Mouse (Mus musculus): Measurements from ENCODE around the gene Klhdc10. TPM values are rescaled to one million over a fixed set of nuclear protein-coding genes. Genes with fewer than 3 reads are reported as not detected.

Gene Klhdc10
- polyA plus RNA-seq, 2 experiments: 9.4 to 12.8 TPM

DNA sequence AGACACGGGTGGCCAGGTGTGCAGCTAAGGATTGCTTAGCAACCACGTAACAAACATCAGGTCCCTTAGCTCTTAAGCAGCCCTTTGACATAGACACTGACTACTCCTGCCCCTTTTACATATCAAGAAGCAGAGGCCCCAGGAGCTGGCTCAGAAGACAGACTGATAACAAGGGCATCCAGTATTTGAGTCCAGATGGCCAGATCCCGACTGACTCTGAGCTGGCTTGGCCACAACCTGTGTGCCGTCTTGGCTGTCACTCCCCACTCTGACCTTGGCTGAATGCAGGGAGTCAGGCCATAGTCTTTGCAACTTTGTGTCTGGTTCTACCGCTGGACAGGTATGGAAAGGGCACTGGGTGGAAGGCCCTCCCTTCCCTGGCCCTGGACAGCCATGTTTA, 45.5 kb upstream of the Klhdc10 start:
- DNase-seq (ENCODE audit: low read depth in 3 of 3, low spot score in 3 of 3) (no peak), ATAC-seq (ENCODE audit: insufficient read depth) (0 out of 2 replicates have a peak, but pooled peaks have one; percentile 17)
- Histone ChIP-seq H3K9ac (replicated peaks) (no peak overlapping the region), H3K4me1 (replicated peaks; ENCODE audit: control insufficient read depth in 2 of 2, insufficient read depth in 2 of 2, low read length in 1 of 2) (no peaks in the 10 kb centered on the region), H3K27ac (no peak overlapping the region), H3K27me3 (ENCODE audit: control insufficient read depth, insufficient read depth, low read length) (no peaks in the 10 kb centered on the region), H3K4me3 (ENCODE audit: insufficient read depth in 1 of 2, low read depth in 2 of 2, low read length in 2 of 2) (no peak overlapping the region), H3K36me3 (replicated peaks; ENCODE audit: control insufficient read depth, insufficient read depth, low read depth) (no peaks in the 10 kb centered on the region), H3K4me2 (ENCODE audit: low read depth) (no peak overlapping the region), H3K9me3 (ENCODE audit: control insufficient read depth, low read length) (no peaks in the 10 kb centered on the region)
- TF ChIP-seq EP300 (IDR thresholded peaks at IDR 0.05; ENCODE audit: low read depth) (no peak), CTCF (IDR thresholded peaks at IDR 0.05; ENCODE audit: low read depth) (no peak)
- 74% methylated on average over 5 of the region's 5 CpGs for WGBS (ENCODE audit: insufficient replicate concordance)

DNA sequence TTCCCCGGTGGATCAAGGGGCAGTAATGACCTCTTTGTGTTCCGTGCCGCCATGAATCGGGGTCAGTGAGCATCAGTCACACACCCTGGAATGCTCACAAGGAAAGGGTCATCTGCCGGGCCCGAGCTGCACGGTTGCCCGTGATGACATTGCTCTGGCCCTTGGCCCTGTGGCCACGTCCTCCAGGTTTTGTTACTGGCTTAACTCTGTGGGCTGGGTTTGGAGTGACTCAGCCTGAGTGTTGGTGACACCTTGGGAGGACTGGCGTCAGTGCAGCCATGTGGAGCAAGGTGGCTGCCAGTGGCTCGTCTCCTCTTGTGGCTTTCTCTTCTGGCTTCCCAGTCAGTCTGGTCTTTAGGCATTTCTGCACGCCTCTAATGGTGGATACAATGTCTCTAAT, 45.0 kb upstream of the Klhdc10 start:
- no peak for DNase-seq (ENCODE audit: low read depth in 3 of 3, low spot score in 3 of 3)
- Histone ChIP-seq H3K4me3 (ENCODE audit: insufficient read depth in 1 of 2, low read depth in 2 of 2, low read length in 2 of 2) (no peak overlapping the region), H3K9me3 (ENCODE audit: control insufficient read depth, low read length) (no peaks in the 10 kb centered on the region), H3K36me3 (replicated peaks; ENCODE audit: control insufficient read depth, insufficient read depth, low read depth) (no peaks in the 10 kb centered on the region), H3K27ac (no peak overlapping the region), H3K9ac (replicated peaks) (no peak overlapping the region), H3K4me1 (replicated peaks; ENCODE audit: control insufficient read depth in 2 of 2, insufficient read depth in 2 of 2, low read length in 1 of 2) (no peaks in the 10 kb centered on the region), H3K4me2 (ENCODE audit: low read depth) (no peak overlapping the region), H3K27me3 (ENCODE audit: control insufficient read depth, insufficient read depth, low read length) (no peaks in the 10 kb centered on the region)
- ATAC-seq (ENCODE audit: insufficient read depth): no peak
- WGBS (ENCODE audit: insufficient replicate concordance): 81% methylated on average over 12 of the region's 12 CpGs
- TF ChIP-seq CTCF (IDR thresholded peaks at IDR 0.05; ENCODE audit: low read depth): peak; percentile 23; the same call in 1 of the 2 replicates
- no peak for TF ChIP-seq EP300 (IDR thresholded peaks at IDR 0.05; ENCODE audit: low read depth)

DNA sequence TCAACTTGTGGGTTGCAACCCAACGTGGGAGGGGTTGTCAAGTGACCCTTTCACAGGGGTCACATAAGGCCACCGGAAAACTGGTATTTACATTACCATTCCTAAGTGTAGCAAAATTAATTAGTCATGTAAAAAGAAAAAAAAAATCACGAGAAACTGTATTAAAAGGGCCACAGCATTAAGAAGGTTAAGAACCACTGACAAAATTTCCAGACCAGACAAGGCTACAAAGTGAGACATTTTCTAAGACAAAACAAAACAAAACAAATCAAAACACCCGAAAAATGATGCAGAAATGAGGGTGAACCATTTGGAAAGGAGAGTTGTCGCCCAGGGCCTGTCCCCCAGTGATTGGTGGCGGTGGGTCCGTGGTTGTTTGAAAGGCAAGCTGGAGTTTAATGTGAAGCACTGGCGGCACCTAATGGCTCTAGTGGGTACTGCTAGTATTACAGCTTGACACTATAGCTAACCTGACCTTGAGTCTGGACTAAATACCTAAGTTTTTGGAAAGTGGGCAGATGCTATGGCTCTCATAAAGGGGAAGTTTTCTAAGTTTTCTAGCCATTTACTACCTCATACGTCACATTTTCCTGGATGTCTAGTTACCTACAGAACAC, 44.0 kb upstream of the Klhdc10 start:
- Histone ChIP-seq H3K4me1 (replicated peaks; ENCODE audit: control insufficient read depth in 2 of 2, insufficient read depth in 2 of 2, low read length in 1 of 2) (no peaks in the 10 kb centered on the region), H3K4me3 (ENCODE audit: insufficient read depth in 1 of 2, low read depth in 2 of 2, low read length in 2 of 2) (no peak overlapping the region), H3K4me2 (ENCODE audit: low read depth) (no peak overlapping the region), H3K36me3 (replicated peaks; ENCODE audit: control insufficient read depth, insufficient read depth, low read depth) (no peaks in the 10 kb centered on the region), H3K27ac (no peak overlapping the region), H3K9me3 (ENCODE audit: control insufficient read depth, low read length) (no peaks in the 10 kb centered on the region), H3K27me3 (ENCODE audit: control insufficient read depth, insufficient read depth, low read length) (no peaks in the 10 kb centered on the region), H3K9ac (replicated peaks) (no peak overlapping the region)
- ATAC-seq (ENCODE audit: insufficient read depth): peak; percentile 57; the same call in 1 of the 2 replicates
- TF ChIP-seq CTCF (IDR thresholded peaks at IDR 0.05; ENCODE audit: low read depth) (peak; percentile 94), EP300 (IDR thresholded peaks at IDR 0.05; ENCODE audit: low read depth) (no peak)
- WGBS (ENCODE audit: insufficient replicate concordance): 16% methylated on average over 9 of the region's 9 CpGs
- DNase-seq (ENCODE audit: low read depth in 3 of 3, low spot score in 3 of 3): peak; percentile 53 to 61 (median 54)

DNA sequence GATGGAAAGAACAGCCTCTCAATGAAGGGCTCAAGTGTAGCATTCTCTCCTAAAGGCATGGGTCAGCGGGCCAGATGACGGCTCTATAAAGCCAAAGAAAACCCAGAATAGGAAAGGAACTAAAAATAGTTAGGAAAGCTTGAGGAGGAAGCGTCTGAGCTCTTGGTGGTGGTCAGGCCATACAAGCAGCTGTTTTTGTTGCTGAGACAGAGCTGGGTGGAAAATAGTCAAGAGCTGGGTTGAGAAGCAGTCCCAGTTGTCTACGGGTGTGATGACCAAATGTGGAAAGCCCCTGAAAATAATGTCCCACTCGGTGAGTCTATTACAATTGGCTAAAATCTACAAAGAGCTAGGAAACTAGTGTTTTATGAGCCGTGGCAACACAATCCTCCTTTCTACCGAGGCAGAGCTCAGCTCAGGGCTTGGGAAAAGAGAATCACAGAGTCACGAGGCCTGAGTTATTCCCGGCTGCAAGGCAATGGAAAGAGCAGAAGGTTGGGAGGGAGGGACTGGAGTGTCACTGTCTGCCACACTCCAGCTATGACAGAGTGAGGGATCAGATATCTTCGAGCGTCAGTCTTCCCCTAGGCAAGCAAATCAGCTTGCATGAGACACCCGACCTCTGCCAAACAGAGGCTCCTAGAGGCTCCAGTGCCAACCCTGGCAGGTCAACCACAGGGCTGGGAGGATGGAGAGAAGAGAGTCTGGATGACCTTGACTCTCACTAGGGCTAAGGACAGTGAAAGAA, 41.7 kb upstream of the Klhdc10 start:
- no peak overlapping the region for H3K4me2 ChIP-seq (ENCODE audit: low read depth)
- TF ChIP-seq EP300 (IDR thresholded peaks at IDR 0.05; ENCODE audit: low read depth) (no peak), CTCF (IDR thresholded peaks at IDR 0.05; ENCODE audit: low read depth) (no peak)
- H3K4me3 ChIP-seq (ENCODE audit: insufficient read depth in 1 of 2, low read depth in 2 of 2, low read length in 2 of 2): no peak overlapping the region
- WGBS (ENCODE audit: insufficient replicate concordance): 55% methylated on average over 12 of the region's 12 CpGs
- no peak overlapping the region for H3K9ac ChIP-seq (replicated peaks)
- peaks cover 2% of the 10 kb centered on the region; the same call in 1 of the 2 replicates for H3K36me3 ChIP-seq (replicated peaks; ENCODE audit: control insufficient read depth, insufficient read depth, low read depth)
- H3K9me3 ChIP-seq (ENCODE audit: control insufficient read depth, low read length): no peaks in the 10 kb centered on the region
- no peak for ATAC-seq (ENCODE audit: insufficient read depth)
- H3K27me3 ChIP-seq (ENCODE audit: control insufficient read depth, insufficient read depth, low read length): no peaks in the 10 kb centered on the region
- no peak overlapping the region for H3K27ac ChIP-seq
- H3K4me1 ChIP-seq (replicated peaks; ENCODE audit: control insufficient read depth in 2 of 2, insufficient read depth in 2 of 2, low read length in 1 of 2): no peaks in the 10 kb centered on the region
- no peak for DNase-seq (ENCODE audit: low read depth in 3 of 3, low spot score in 3 of 3)

DNA sequence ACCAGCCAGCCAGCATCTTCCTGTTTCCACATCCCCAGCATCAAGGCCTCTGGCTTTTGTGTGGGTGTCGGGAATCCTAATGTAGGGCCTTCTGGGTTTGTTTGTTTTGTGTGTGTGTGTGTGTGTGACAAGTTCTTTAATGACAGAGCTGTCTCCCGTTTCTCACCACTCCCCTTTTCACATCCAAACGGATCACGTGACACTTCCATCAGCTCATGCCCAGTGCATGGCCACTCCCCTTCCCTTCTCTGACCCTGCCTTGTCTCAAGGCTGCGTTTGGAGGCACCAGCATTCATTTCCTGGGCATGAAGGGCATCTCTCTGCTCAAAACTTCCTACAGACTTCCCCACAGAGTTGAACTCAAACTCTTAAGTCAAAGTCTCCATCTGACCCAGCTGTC, 37.9 kb upstream of the Klhdc10 start:
- 63% methylated on average over 5 of the region's 5 CpGs for WGBS (ENCODE audit: insufficient replicate concordance)
- H3K9me3 ChIP-seq (ENCODE audit: control insufficient read depth, low read length): no peaks in the 10 kb centered on the region
- H3K27me3 ChIP-seq (ENCODE audit: control insufficient read depth, insufficient read depth, low read length): no peaks in the 10 kb centered on the region
- H3K4me3 ChIP-seq (ENCODE audit: insufficient read depth in 1 of 2, low read depth in 2 of 2, low read length in 2 of 2): no peak overlapping the region
- ATAC-seq (ENCODE audit: insufficient read depth) (no peak), DNase-seq (ENCODE audit: low read depth in 3 of 3, low spot score in 3 of 3) (no peak)
- H3K4me1 ChIP-seq (replicated peaks; ENCODE audit: control insufficient read depth in 2 of 2, insufficient read depth in 2 of 2, low read length in 1 of 2): no peaks in the 10 kb centered on the region
- H3K4me2 ChIP-seq (ENCODE audit: low read depth): no peak overlapping the region
- peaks cover 16% of the 10 kb centered on the region for H3K36me3 ChIP-seq (replicated peaks; ENCODE audit: control insufficient read depth, insufficient read depth, low read depth)
- no peak overlapping the region for H3K27ac ChIP-seq
- TF ChIP-seq CTCF (IDR thresholded peaks at IDR 0.05; ENCODE audit: low read depth) (no peak), EP300 (IDR thresholded peaks at IDR 0.05; ENCODE audit: low read depth) (no peak)
- no peak overlapping the region for H3K9ac ChIP-seq (replicated peaks)
